Mouse (Mus musculus) embryonic fibroblast, embryonic 13.5 days (primary cell): ENCODE data around the gene Grcc10.

Source experiments
- CTCF ChIP-seq: IDR thresholded peaks from 2 replicates; pipeline ENCODE4 v1.5.1; 2011; ENCODE audit warnings: mild to moderate bottlenecking, control low read depth, low read length, moderate library complexity, borderline replicate concordance; ENCODE audit not compliant: insufficient read depth
- POLR2A ChIP-seq: IDR thresholded peaks from 2 replicates; pipeline ENCODE4 v1.6.1; 2011; ENCODE audit warnings: low read depth, mild to moderate bottlenecking, control low read depth, low read length, moderate library complexity

DNA sequence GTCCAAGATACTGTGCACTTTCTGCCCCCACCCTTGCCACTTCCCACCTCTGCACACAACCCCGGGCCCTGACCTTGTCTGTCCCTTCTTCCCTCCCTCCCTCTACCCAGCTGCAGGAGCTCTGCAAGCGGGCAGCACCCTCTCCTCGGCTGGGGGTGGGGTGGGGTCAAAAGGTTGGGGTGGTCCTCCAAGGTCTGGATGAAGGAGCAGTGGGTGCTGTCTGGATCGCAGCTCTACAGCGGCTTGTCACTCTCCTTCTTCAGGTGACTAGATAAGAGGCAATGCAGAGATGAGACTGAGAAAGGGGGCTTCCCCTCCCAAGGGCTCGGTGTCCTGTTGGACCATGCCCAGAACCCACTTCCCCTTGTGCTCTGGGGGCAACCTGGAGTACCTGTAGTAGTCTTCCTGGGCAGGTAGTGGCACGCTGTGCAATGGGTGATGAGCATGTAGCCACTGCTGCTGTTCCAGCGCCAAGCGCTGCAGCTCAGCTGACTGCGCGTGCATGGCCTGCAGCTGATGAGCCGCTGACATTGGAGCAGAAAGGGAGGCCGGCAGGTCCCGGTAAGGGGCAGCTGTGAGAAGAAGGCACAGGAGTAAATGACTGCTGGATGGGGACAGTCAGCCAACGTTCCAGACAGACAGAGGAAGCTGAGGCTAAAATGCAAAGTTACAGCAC, 1.8 kb upstream of the Grcc10 start:
- TF ChIP-seq POLR2A (no peak), CTCF (no peak)
